Mouse (Mus musculus) kidney, postnatal 10 days (tissue): Measurements from ENCODE around the gene Tbc1d10b.
"Not testable (repeated sequence)": the region's sequence is repeated elsewhere in the genome, so short reads cannot be mapped to it uniquely, and the experiment has no call there.

ENCODE experiments used
- DNase-seq: peaks from one replicate; pipeline ENCODE4 v3.0.0; 2021; ENCODE audit warnings: mixed read lengths

Tbc1d10b gene

DNA sequence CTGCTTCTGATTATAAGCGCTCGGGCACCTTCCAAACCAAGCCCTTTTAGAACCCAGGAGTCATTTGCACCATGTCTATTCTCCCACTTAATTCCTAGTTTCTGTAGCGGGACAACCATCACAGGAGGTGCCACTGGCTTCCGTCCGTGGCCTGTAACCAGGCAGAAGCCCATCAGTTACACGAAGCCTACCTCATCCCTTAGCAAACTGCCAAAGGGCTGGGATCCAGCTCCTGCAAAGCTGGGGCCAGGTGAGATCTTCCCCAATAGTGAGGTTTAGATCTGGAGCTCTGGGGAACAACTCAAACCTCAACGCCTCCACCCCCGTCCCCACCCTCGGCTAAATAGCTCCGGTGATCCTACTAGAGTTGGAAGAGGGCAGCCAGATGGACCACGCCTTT lies 11.8 kb downstream of the Tbc1d10b start:
- DNase-seq, result no peak

DNA sequence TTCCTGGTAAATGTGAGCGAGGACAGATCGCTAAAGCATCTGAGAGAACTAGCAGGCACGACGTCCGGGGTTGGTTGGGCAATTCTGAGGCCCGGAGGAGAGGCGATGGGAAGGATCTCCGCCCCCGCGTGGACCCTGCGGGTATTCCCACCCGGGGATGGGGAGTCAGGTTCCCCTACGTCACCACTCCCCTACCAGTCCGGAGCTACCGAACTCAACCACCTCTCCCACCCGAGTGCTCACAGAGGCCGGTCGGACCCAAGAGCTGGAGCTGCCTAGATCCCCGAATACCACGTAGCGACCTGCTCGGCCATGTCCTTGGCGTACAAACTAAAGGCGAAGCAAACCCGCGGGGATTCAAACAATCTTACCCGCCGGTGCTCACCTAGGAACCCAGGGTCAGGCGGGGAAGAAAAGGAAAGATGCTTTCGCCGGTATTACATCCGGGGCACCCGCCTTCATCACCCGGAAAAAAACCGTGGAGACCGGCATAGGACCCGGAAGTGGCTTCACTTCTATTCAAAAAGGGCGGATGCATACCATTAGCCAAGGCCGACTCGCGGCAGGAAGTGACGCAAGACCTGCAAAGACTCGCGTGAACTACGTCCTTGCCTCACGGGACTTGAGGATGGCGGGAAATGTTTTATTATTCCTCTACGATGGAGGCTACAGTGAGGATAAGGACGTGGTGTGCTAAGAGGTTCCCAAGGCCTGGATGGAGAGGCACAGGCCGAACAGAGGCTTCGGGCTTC lies 12.5 kb downstream of the Tbc1d10b start, which contains the start of gene Cd2bp2:
Cd2bp2 (minus strand) TSS at position 507 of the 752 bp plus-strand sequence.
- peak; percentile 97 for DNase-seq

DNA sequence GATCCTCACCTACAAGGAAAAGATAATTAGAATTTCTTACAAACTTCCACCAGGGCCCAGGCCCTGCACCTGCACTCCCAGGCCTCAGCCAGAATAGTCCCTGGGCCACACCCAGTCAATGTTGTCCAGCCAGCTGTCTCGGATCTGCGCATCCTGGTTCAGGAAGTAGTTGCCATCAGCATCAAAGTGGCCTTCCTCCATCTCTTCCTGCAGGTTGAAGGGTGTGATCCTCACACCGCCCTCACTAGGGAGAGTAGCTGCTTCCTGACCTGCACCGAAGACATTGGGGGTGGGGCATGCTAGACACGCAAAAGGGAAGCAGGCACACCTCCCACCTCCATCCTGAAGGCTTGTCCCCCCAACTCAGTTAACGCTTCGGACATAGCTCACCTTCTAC lies 13.6 kb downstream of the Tbc1d10b start:
- no peak for DNase-seq

DNA sequence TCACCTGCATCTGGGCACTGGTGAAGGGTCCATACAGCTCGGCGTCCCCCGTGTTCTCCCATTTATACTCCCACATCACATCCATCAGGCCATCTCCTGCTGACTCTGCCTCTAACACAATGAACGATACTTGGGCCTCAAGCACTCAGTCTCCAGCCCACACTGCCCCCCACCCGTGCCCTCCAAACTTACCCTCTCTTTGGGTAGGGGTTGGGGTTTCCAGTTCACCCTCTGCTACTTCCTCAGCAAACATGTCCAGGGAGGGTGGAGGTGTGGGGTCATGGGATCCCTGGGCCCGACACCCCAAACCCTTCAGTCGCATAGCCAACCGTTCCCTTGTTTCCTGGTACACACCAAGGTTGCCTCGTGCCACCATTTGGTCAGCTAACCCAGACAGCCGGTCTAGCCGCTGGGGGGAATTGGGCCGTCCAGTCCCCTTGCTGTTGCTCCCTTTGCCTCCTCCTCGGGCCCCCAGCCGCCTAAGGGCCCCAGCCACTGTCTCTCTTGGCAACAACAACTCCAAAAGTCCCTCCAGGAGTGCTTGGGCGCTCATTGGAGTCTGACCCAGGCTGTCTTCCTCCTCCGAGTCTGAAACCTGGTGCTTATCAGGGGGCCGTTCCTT lies 14.1 kb downstream of the Tbc1d10b start:
- no peak for DNase-seq

DNA sequence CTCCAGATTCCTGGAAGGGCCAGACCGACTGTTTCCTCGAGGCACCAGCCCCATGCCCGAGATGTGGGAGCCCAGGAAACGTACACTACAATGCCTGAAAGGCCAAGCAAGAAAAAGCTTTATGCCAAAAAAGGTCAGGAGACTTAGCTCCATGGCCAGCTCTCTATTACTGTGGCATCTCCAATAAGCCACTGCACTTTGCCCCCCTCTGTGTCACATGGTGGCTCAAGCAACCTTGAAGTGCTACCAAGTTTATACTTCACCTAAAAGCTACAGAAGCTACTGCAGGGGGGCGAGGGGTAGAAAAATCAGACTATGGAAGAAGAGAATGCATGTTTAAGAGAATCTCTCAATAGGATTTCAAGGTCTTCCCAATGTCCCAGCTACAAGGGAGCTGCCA lies 15.3 kb downstream of the Tbc1d10b start:
- peak; percentile 57 for DNase-seq

DNA sequence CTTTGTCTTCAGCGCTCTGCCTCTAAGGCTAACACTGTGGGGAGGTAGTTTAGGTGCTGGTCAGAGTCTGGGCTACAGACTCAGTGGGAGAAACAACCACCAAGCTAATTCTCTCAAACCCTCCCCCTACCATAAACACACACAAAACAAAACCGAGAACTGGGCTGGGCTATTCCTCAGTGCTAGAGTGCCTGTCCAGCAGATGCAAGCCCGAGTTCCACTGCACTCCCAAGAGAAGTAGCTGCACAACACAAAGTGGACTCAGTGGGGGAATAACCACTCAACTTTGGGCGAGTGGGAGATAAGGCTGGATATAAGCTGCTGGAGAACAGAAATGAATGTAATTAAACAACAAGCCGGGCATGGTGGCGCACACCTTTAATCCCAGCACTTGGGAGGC lies 17.6 kb downstream of the Tbc1d10b start:
- no peak for DNase-seq

DNA sequence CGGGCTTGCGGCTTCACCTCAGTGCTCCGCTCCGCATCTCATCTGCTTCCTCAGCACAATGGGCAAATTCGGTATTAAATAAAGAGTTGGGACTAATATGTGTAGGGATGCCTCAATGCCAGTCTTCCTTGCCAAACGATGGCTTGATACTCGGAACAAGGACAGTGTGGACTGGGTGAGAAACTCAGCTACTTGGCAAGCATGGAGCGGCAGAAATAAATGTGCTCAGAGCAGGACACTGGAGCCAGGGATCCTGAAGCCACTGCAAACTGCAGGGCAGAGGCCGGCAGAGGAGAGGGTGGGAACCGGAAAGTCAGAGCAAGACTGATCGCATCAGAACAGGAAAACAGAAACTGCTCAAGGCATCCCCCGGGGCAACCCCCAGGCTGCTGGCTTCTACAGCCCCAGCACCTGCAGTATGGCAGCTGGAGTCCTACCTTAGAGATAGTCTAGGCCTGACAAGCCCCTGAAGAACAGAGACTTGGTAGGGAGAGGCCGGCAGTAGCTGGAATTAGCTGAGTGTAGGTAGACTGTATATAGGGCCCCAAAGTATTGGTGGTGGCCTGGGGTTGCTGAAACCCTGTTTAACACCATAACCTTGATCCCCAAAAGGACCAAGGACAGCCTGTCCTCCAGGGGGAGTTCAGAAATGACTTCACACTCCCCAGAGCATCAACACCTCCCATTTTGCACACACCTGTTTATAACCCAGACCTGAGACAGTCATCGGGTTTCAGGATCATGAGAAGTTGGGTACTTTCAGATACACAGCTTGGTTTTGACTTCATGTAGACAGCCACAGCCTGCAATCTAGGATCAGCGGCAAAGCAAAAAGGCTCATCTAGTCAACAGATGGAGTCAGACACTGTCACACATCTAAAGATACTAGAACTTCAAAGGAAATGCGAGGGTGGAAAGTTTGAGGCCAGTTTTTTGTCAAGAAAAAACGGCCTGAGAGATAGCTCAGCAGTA lies 19.7 kb downstream of the Tbc1d10b start:
- no peak for DNase-seq

DNA sequence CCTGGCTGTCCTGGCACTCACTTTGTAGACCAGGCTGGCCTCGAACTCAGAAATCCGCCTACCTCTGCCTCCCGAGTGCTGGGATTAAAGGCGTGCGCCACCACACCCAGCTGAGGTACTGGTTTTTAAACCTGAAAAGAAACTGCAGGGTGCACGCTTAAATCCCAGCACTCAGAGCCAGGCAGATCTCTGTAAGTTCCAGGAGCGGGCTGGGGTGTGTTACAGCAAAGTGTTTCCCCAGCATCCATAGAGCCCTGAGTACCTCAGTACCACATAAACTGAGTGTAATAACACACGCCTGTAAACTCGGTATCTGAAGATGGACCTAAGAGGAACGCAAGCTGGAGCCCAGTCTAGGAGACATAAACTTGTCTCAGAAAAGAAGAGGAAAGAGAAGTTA lies 20.9 kb downstream of the Tbc1d10b start:
- DNase-seq, result no peak

DNA sequence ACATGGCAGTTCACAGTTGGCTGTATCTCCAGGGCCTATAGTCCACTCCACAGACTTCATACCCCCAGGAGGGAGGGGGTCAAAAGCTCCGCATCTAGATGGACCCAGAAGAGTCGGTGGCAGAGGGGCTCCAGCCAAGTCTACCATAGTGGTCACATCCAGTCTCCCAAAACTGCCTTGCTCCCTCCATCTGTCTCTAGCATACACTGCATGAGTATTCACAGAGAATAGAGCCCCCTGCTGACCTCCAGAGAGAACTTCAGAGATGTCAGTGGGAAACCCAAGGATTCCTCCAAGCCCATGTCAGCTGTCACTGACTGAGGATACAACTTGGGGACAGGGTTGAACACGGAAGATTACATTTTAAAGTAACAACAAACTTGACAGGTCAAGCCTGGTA lies 22.7 kb downstream of the Tbc1d10b start:
- DNase-seq, result no peak

DNA sequence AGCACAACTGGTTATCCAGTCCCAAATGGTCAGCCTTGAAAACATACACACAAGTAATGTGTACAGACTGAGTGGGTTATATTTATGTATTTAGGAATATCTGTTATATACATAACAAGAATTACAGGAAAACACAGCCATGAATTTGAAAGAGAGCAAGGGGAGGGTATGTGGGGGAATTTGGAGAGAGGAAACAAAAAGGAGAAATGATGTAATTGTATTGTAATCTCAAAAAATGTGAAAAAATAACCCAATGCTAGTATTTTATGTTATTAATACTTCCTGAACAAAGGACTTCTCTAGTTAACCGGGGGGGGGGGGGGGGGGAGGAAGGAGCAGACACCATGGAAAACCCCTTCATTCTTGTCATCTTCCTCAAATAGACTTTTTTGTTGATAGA lies 23.5 kb downstream of the Tbc1d10b start:
- no peak for DNase-seq

DNA sequence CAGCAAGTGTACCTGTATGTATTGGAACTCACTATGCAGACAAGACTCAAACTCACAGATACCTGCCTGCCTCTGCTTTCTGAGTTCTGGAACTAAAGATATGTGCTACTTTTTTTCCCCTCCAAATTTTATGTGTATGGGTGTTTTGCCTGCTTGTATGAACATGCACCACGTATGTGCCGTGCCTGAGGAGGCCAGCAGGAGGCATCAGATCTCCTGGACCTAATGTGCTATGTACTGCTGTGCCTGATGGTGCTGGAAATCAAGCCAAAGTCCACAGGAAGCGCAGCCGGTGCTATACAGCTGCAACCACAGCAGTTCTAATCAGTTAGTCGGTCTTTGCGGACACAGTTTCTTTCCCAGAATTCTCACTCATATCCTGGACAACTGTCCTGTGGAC lies 24.4 kb downstream of the Tbc1d10b start:
- no peak for DNase-seq

DNA sequence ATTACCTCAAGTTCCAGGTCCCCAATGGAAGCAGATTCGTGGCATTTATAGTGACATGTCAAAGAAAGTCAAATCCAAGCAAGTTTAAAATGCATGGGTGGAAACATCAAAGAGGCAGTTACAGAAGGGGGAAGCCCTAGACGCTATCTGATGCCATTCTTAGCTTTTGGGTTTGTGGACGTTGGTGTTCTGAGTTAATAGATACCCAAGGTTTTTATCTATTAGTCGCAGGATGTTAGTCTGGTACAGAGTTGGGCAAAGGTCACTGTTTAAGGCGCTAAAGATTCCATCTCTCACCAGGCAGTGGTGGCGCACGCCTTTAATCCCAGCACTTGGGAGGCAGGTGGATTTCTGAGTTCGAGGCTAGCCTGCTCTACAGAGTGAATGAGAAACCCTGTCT lies 24.9 kb downstream of the Tbc1d10b start:
- no peak for DNase-seq

DNA sequence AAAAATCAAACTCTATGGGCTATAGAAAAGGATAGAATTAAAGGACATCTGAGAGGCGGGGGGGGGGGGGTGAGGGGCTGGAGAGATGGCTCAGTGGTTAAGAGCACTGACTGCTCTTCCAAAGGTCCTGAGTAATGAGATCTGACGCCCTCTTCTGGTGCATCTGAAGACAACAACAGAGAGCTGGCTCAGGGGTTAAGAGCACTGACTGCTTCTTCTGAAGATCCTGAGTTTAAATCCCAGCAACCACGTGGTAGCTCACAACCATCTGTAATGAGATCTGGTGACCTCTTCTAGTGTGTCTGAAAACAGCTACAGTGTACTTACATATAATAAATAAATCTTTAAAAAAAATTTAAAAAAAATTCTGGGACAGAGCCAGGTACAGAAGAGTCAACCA lies 26.5 kb downstream of the Tbc1d10b start:
- DNase-seq, result not testable (repeated sequence)

DNA sequence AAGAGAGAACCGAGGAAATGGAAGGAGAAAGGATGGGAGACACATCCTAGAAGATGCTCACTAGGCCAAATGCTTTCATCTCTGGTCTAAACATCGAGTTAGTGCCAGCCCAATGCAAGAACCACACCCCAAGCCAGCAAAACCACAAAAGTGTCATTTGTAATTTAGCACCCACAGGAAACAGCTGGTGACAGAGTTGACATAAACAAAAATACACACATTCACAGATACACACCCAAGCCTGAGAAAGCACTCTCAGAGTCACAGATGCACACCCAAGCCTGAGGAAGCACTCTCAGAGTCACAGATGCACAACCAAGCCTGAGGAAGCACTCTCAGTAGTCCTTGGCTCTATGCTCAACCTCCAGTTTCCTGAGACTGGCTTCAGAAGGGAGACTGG lies 27.5 kb downstream of the Tbc1d10b start:
- no peak for DNase-seq

DNA sequence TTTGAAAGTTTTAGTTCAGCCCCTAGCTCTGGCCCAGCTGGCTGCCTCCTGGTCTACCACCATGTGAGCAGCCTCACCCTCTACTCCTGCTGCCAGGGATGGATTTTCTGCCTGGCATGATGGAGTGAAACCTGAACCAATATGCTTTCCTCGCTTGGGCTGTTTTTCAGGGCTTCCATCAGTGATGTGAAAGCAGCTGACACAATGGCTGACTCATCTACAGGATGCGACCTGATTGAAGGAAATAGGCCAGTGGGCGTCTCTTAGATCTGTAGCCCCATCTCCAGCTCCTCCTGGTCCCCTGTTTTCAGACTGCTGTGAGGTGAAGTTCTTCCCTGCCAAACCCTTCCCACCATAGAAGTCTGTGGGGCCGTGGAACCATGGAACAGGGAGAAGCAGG lies 31.3 kb downstream of the Tbc1d10b start:
- DNase-seq, result no peak

DNA sequence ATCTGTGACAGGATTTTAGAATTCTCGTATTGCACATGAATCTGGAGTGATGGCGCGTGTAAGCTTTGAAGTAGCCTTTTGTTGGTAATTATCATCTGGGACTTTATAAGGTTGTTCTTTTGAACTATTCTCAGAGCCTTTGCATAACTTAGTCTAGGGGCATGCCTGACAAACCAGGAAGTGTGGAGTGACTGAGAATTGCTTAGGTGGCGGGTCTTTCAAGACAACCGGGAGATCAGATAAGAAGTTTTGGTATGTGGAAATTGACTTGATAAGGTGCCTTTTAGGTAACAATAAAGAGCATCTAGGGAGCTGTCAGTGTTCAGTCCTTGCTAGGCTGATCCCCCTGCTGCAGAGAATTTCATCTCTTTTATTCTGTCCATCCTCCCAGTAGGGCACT lies 41.8 kb downstream of the Tbc1d10b start:
- DNase-seq, result no peak

DNA sequence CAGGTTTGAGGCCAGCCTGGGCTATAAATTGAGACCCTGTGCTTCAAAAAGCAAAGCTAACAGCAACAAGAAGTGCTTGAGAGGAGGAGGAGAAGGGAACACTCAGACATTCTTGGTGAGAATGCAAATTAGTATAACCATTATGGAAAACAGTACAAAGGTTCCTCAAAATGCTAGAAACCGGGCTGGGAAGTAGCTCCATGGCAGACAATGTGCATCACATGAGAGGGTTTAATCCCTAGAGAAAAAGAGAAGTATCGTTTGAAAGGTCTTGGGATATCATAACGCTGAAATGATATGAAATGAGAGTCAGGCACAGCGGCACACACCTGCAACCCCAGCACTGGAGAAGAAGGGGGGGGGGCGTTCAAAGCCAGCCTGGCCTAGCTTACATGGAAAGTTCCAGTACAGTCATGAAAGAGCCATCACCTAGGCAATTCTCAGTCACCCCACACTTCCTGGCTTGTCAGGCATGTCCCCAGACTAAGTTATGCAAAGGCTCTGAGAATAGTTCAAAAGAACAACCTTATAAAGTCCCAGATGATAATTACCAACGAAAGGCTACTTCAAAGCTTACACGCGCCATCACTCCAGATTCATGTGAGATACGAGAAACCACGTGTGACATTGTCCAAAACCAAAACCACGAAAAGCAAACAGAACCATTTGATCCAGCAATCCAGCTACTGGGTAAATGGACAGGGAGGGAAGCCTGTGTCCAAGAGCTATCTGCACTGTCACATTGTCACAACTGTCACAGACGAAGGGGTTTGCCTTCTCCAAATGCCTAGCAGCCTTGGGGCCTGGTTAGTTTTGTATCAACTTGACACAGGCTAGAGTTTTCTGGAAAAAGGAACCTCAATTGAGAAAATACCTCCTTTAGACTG lies 42.4 kb downstream of the Tbc1d10b start:
- DNase-seq, result no peak

DNA sequence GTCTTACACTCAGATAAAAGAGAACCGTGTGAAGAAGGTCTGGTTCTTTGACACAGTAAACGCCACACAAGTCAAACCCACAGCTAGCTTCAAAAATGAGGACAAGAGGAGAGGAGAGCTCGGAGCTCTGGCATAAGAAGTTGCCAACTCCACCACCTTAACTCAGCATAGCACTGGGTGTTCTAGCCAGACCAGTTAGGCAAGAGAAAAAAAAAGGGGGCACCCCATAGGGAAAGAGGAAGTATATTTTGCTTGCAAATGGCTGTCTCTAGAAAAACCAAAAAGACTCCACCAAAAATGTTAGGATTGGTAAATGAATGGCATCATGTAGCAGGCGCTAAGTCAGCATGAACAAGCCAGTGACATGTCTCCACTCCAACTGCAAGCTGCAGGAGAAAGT lies 44.3 kb downstream of the Tbc1d10b start:
- DNase-seq, result no peak

DNA sequence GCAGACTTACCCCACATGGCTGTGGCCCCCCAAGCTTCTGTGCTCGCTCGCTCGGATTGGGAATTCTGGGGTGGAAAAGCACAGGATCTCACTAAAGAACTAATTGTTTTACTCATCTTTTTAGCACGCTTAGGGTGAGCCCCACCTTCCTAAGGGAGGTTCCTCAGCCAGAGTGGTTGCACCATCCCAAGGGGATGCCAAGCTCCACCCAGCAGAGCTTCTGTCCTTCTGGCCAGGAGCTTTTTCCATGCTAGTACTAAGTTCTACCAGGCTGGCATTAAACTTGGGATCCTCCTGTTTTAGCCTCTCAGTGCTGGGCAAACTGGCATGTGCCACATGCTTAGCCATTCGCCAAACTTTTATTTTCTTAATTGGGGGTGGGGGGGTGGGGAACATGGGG lies 45.7 kb downstream of the Tbc1d10b start:
- no peak for DNase-seq

DNA sequence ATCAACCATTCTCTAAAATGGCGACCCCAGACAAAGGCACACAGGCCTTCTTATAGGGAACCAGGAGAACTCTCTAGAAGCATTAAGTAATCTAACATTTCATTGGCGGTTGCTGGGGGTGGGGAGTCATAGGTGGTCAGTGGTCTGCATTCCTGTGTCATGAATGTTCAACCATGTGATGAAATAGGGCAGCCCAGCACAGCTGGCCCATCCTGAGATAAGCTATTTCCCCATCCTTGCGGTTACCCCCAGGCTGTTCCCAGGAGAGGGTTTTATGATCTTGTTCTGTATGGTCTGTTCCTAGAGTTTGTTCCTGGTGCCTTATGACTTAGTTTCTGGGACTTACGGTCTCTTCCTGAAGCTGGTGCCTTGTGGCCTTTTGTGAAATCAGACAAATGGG lies 50.7 kb downstream of the Tbc1d10b start:
- no peak for DNase-seq

DNA sequence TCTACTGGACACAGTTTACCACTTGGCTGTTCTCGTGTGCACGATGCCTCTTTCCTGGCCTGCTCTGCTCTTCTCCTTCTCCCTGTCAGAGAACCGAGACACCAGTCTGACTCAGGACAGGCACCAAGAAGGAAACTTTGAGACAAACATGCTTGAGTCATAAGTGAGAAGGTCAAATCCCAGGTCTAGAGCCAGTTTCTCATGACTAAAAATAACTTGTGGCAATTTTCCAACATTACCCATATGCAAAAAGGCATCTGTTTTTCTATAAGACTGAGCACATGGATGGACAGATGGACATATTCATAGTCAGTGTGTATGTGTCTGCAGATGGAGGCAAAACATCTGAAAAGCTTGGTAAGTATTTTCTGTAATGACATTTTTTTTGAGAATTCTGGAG lies 54.8 kb downstream of the Tbc1d10b start:
- no peak for DNase-seq

DNA sequence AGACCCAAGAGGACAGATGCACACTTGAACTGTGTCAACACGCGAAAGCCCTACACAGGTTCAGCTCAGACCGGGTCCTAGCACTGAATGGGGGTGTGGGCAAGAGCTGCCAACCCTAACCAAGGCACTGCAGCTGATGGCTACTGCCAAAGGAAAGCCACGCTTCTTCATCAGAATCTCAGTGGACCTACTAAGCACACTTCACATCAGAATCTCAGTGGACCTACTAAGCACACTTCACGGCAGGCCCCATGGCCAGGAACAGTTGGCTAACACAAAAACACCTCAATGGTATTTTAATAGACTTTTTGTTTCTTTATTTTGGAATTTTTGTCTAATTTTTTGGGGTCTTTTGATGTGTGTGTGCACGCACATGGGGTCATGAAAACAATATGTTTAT lies 55.8 kb downstream of the Tbc1d10b start:
- no peak for DNase-seq

DNA sequence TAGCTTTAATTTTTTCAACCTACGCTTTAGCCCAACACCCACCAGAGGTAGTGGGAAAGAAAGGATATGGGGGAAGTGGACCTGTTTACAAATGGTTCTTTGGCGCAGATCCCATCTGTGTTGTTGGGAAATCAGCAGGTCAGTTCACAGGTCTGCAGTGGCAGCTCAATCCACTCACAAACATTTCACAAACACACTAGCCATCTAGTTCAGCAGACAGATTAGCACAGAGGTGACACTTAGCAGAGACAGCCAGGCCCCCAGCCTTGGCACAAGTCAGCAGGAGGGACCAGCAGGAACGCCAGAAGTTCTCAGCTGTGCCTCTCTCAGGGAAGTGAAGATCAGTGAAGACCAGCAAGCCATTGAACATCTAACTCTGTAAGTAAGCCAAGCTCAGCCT lies 60.4 kb downstream of the Tbc1d10b start:
- DNase-seq, result no peak
